Mouse (Mus musculus): ENCODE data around the gene Kdm5b.

GRCm38 (mm10) chr1:134589676-134590075, 29.7 kb downstream of the Kdm5b start:
- TF ChIP-seq CTCF (IDR thresholded peaks at IDR 0.05; ENCODE audit: low read depth, low read length): no peak
- TF ChIP-seq POLR2A (IDR thresholded peaks at IDR 0.05; ENCODE audit: borderline replicate concordance, low read depth, low read length): no peak
